Mouse (Mus musculus): ENCODE data around the gene Zfp978. TPM values are rescaled to one million over a fixed set of nuclear protein-coding genes. Genes with fewer than 3 reads are reported as not detected.
"Not testable (repeated sequence)": the region's sequence is repeated elsewhere in the genome, so short reads cannot be mapped to it uniquely, and the experiment has no call there.

Zfp978 gene
- polyA plus RNA-seq, 1 experiment from 2014 or later, result not detected

- not testable (repeated sequence) for DNase-seq (ENCODE audit: low spot score); H3K4me3 ChIP-seq (ENCODE audit: low read depth, low read length); H3K4me1 ChIP-seq (ENCODE audit: insufficient read depth, low read depth, low read length); ATAC-seq; H3K27me3 ChIP-seq (replicated peaks; ENCODE audit: insufficient read depth, low read length); H3K36me3 ChIP-seq (ENCODE audit: insufficient read depth, low read length); H3K4me2 ChIP-seq (replicated peaks; ENCODE audit: low read depth, low read length); H3K27ac ChIP-seq (ENCODE audit: low read length); H3K9ac ChIP-seq (replicated peaks; ENCODE audit: low read depth)
- WGBS, result 85% methylated on average over 6 of the region's 6 CpGs
- peaks cover 28% of the 10 kb centered on the region for H3K9me3 ChIP-seq (ENCODE audit: low read length)
These were observed 42.4 kb downstream of the Zfp978 start for GRCm38 (mm10) chr4:147403509-147403908.

- peak; percentile 23; the same call in 1 of the 2 replicates for ATAC-seq
- not testable (repeated sequence) for H3K27me3 ChIP-seq (replicated peaks; ENCODE audit: insufficient read depth, low read length); H3K9ac ChIP-seq (replicated peaks; ENCODE audit: low read depth); H3K4me3 ChIP-seq (ENCODE audit: low read depth, low read length); H3K27ac ChIP-seq (ENCODE audit: low read length); H3K4me2 ChIP-seq (replicated peaks; ENCODE audit: low read depth, low read length); H3K36me3 ChIP-seq (ENCODE audit: insufficient read depth, low read length); H3K4me1 ChIP-seq (ENCODE audit: insufficient read depth, low read depth, low read length)
- H3K9me3 ChIP-seq (ENCODE audit: low read length), result peaks cover 28% of the 10 kb centered on the region
- DNase-seq (ENCODE audit: low spot score), result peak; percentile 5
- WGBS, result 72% methylated on average over 5 of the region's 6 CpGs
These were observed 43.1 kb downstream of the Zfp978 start for GRCm38 (mm10) chr4:147403931-147404913.

- no peak for TF ChIP-seq EP300 (IDR thresholded peaks at IDR 0.05)
- no peak; the same call in 1 of the 2 replicates for TF ChIP-seq CTCF (IDR thresholded peaks at IDR 0.05)
- DNase-seq (ENCODE audit: low spot score), result peak; percentile 26
- Histone ChIP-seq H3K27ac (ENCODE audit: low read length) (no peak overlapping the region), H3K36me3 (ENCODE audit: insufficient read depth, low read length) (no peaks in the 10 kb centered on the region), H3K4me3 (ENCODE audit: low read depth, low read length) (peak overlapping the region; percentile 30), H3K27me3 (replicated peaks; ENCODE audit: insufficient read depth, low read length) (no peaks in the 10 kb centered on the region), H3K9me3 (ENCODE audit: low read length) (peaks cover 17% of the 10 kb centered on the region), H3K9ac (replicated peaks; ENCODE audit: low read depth) (no peak overlapping the region), H3K4me2 (replicated peaks; ENCODE audit: low read depth, low read length) (peak overlapping the region; percentile 60), H3K4me1 (ENCODE audit: insufficient read depth, low read depth, low read length) (no peaks in the 10 kb centered on the region)
- 2% methylated on average over 36 of the region's 75 CpGs for WGBS
- ATAC-seq, result peak; percentile 72
These were observed 45.8 kb downstream of the Zfp978 start for GRCm38 (mm10) chr4:147406735-147407462.

- Histone ChIP-seq H3K9me3 (ENCODE audit: low read length) (peaks cover 17% of the 10 kb centered on the region), H3K9ac (replicated peaks; ENCODE audit: low read depth) (no peak overlapping the region), H3K4me3 (ENCODE audit: low read depth, low read length) (peak overlapping the region; percentile 30), H3K4me1 (ENCODE audit: insufficient read depth, low read depth, low read length) (no peaks in the 10 kb centered on the region), H3K27me3 (replicated peaks; ENCODE audit: insufficient read depth, low read length) (no peaks in the 10 kb centered on the region), H3K27ac (ENCODE audit: low read length) (no peak overlapping the region), H3K36me3 (ENCODE audit: insufficient read depth, low read length) (no peaks in the 10 kb centered on the region), H3K4me2 (replicated peaks; ENCODE audit: low read depth, low read length) (peak overlapping the region; percentile 60)
- no peak for TF ChIP-seq EP300 (IDR thresholded peaks at IDR 0.05)
- no peak for TF ChIP-seq CTCF (IDR thresholded peaks at IDR 0.05)
- ATAC-seq, result no peak
- no peak for DNase-seq (ENCODE audit: low spot score)
- WGBS, result 4% methylated on average over 7 of the region's 13 CpGs
These were observed 46.3 kb downstream of the Zfp978 start for GRCm38 (mm10) chr4:147407463-147407822.

- not testable (repeated sequence) for H3K27me3 ChIP-seq (replicated peaks; ENCODE audit: insufficient read depth, low read length); H3K4me3 ChIP-seq (ENCODE audit: low read depth, low read length); H3K4me1 ChIP-seq (ENCODE audit: insufficient read depth, low read depth, low read length); ATAC-seq; DNase-seq (ENCODE audit: low spot score); H3K9ac ChIP-seq (replicated peaks; ENCODE audit: low read depth); H3K27ac ChIP-seq (ENCODE audit: low read length); H3K4me2 ChIP-seq (replicated peaks; ENCODE audit: low read depth, low read length); H3K36me3 ChIP-seq (ENCODE audit: insufficient read depth, low read length)
- 63% methylated on average over 1 of the region's 1 CpGs for WGBS
- H3K9me3 ChIP-seq (ENCODE audit: low read length), result peaks cover 29% of the 10 kb centered on the region
These were observed 55.3 kb downstream of the Zfp978 start for GRCm38 (mm10) chr4:147416365-147416764.

- WGBS, result 58% methylated on average over 7 of the region's 8 CpGs
- Histone ChIP-seq H3K4me1 (ENCODE audit: insufficient read depth, low read depth, low read length) (no peaks in the 10 kb centered on the region), H3K27ac (ENCODE audit: low read length) (no peak overlapping the region), H3K9me3 (ENCODE audit: low read length) (peaks cover 29% of the 10 kb centered on the region), H3K27me3 (replicated peaks; ENCODE audit: insufficient read depth, low read length) (no peaks in the 10 kb centered on the region), H3K36me3 (ENCODE audit: insufficient read depth, low read length) (no peaks in the 10 kb centered on the region), H3K4me3 (ENCODE audit: low read depth, low read length) (no peak overlapping the region), H3K9ac (replicated peaks; ENCODE audit: low read depth) (no peak overlapping the region), H3K4me2 (replicated peaks; ENCODE audit: low read depth, low read length) (no peak overlapping the region)
- peak; percentile 15 for DNase-seq (ENCODE audit: low spot score)
- TF ChIP-seq EP300 (IDR thresholded peaks at IDR 0.05), result no peak
- TF ChIP-seq CTCF (IDR thresholded peaks at IDR 0.05), result no peak
- ATAC-seq, result no peak
These were observed 56.2 kb downstream of the Zfp978 start for GRCm38 (mm10) chr4:147417157-147417778.
